Mouse (Mus musculus) midbrain, embryonic 12.5 days (tissue): ENCODE measurements around the gene Six2. TPM values are rescaled to one million over a fixed set of nuclear protein-coding genes. Genes with fewer than 3 reads are reported as not detected.
"Not testable (repeated sequence)": the region's sequence is repeated elsewhere in the genome, so short reads cannot be mapped to it uniquely, and the experiment has no call there.

ENCODE experiments used
- ATAC-seq: fragments of 200-750 bp; cut with Nextera tagmentation; 2 replicates; pipeline ENCODE4 v1.8.0; 2017; ENCODE audit warnings: low read depth, moderate TSS enrichment, moderate library complexity; ENCODE audit not compliant: low FRiP score
- H3K27ac ChIP-seq: fragments of 300-500 bp; sonication (generic); replicated peaks from 2 replicates; pipeline ENCODE4 v1.5.1; 2016; ENCODE audit warnings: mild to moderate bottlenecking
- H3K27me3 ChIP-seq: fragments of 300-500 bp; sonication (generic); 2 replicates; pipeline ENCODE4 v1.6.1; 2016; ENCODE audit warnings: mild to moderate bottlenecking
- H3K36me3 ChIP-seq: fragments of 300-500 bp; sonication (generic); 2 replicates; pipeline ENCODE4 v1.6.1; 2016
- H3K4me1 ChIP-seq: fragments of 300-500 bp; sonication (generic); 2 replicates; pipeline ENCODE4 v1.6.1; 2016
- H3K4me2 ChIP-seq: fragments of 300-500 bp; sonication (generic); replicated peaks from 2 replicates; pipeline ENCODE4 v1.6.1; 2016; ENCODE audit warnings: mild to moderate bottlenecking, moderate library complexity
- H3K4me3 ChIP-seq: fragments of 300-500 bp; sonication (generic); 2 replicates; pipeline ENCODE4 v1.5.1; 2016; ENCODE audit warnings: mild to moderate bottlenecking
- H3K9ac ChIP-seq: fragments of 300-500 bp; sonication (generic); replicated peaks from 2 replicates; pipeline ENCODE4 v1.6.1; 2016; ENCODE audit warnings: mild to moderate bottlenecking, moderate library complexity
- H3K9me3 ChIP-seq: fragments of 300-500 bp; sonication (generic); 2 replicates; pipeline ENCODE4 v1.6.1; 2016; ENCODE audit warnings: mild to moderate bottlenecking
- WGBS: fragments of 180-500 bp; shearing (Covaris S2); methylation state at CpG from one replicate; pipeline ENCODE4 v1.1.7; 2016; 5-methylcytosine and 5-hydroxymethylcytosine counted together
- polyA plus RNA-seq: library from polyadenylated mRNA; unstranded; fragments of >200 nt; fragmentation: Nextera tagmentation; extraction: Ambion mirVana; gene quantifications from 2 replicates; pipeline ENCODE4 v1.2.1, GENCODE M21; 2016

Six2 gene
- polyA plus RNA-seq, 1 experiment from 2014 or later, result 8.8 TPM

DNA sequence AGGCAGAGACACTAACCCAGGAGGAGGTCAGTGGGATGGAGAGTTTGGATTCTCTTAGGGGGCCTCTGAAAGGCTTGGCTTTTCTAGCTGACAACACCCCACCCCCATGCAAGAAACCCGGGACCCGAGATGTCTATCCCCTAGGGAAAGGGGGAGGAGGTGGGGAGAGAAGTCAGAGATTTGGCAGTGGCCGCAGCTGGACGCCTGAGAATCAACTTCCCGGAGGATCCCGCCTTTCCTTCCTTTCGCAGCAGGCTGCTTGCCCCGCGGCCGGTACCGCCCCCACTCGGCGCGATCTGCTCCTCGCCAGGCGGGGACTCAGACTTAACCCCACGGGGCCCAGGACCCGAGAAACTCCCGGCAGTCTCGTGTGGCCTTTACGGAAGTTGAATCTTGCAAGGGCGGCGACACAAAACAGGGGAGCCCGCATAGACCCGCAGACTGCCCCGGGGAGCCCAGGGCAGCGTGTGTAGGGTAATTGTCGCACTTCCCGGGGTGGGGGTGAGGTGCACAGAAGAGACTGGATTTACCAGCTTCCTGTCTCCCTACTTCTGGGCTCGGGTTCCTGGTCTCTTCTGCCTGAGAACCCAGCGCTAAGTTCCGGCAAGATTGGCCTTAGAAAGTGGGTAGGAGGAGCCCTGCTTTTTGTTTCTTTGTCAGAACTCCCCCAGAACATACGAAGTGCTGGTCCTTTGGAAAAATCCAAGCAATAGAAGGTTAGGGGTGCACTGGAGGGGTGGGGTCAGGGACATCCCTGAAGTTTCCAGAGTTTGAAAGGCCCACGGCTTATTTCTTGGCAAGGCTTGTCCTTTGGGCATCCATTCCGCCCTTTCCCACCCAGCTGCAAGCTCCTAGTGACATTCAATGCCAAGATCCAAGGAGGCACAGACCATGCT, 1.1 kb upstream of the Six2 start:
- ATAC-seq, result no peak; the same call in 1 of the 2 replicates
- H3K4me3 ChIP-seq, result peak overlapping the region; percentile 39
- no peaks in the 10 kb centered on the region for H3K9me3 ChIP-seq
- H3K4me2 ChIP-seq, result peak overlapping the region; percentile 54
- 0 out of 2 replicates have a peak overlapping the region, but pooled peaks have one; percentile 24 for H3K9ac ChIP-seq
- WGBS, result 1% methylated on average over 27 of the region's 35 CpGs
- peaks cover 29% of the 10 kb centered on the region for H3K4me1 ChIP-seq
- peaks cover 98% of the 10 kb centered on the region for H3K27me3 ChIP-seq
- H3K27ac ChIP-seq, result 0 out of 2 replicates have a peak overlapping the region, but pooled peaks have one; percentile 6
- H3K36me3 ChIP-seq, result no peaks in the 10 kb centered on the region

DNA sequence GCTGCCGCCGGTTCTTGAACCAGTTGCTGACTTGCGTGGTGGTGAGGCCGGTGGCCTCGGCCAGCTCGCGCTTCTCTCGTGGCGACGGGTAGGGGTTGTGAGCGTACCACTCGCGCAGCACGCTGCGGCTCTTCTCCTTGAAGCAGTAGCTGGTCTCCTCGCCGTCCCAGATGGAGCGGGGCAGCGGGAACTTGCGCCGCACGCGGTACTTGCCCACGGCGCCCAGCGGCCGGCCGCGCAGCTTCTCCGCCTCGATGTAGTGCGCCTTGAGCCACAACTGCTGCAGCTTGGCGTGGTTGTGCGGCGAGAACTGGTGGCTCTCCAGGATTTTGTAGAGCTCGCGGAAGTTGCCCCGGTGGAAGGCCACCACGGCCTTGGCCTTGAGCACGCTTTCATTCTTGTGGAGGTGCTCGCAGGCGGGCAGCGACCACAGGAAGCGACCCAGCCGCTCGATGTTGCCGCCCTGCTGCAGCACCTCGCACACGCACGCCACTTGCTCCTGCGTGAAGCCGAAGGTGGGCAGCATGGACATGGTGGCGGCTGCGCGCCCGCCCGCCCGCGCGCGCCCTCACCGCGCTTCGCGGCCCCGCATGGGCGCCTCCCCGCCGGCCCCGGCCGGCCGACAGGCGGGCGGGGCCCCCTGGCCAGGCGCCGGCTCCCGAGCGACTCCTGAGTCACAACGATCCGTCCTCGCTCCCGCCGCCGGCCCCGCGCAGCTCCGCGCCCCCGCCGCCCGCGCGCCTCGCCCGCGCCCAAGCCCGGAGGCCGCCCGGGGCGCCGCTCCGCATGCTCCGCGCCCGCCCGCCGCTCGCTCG, 446 bp downstream of the Six2 start:
- ATAC-seq, result no peak
- Histone ChIP-seq H3K9ac (peak overlapping the region; percentile 37), H3K4me3 (peak overlapping the region; percentile 39), H3K9me3 (no peaks in the 10 kb centered on the region), H3K36me3 (no peaks in the 10 kb centered on the region), H3K4me1 (peaks cover 29% of the 10 kb centered on the region), H3K4me2 (peak overlapping the region; percentile 54), H3K27ac (peak overlapping the region; percentile 10; the same call in 1 of the 2 replicates), H3K27me3 (peaks cover 98% of the 10 kb centered on the region)
- under 1% methylated on average over 79 of the region's 109 CpGs for WGBS

DNA sequence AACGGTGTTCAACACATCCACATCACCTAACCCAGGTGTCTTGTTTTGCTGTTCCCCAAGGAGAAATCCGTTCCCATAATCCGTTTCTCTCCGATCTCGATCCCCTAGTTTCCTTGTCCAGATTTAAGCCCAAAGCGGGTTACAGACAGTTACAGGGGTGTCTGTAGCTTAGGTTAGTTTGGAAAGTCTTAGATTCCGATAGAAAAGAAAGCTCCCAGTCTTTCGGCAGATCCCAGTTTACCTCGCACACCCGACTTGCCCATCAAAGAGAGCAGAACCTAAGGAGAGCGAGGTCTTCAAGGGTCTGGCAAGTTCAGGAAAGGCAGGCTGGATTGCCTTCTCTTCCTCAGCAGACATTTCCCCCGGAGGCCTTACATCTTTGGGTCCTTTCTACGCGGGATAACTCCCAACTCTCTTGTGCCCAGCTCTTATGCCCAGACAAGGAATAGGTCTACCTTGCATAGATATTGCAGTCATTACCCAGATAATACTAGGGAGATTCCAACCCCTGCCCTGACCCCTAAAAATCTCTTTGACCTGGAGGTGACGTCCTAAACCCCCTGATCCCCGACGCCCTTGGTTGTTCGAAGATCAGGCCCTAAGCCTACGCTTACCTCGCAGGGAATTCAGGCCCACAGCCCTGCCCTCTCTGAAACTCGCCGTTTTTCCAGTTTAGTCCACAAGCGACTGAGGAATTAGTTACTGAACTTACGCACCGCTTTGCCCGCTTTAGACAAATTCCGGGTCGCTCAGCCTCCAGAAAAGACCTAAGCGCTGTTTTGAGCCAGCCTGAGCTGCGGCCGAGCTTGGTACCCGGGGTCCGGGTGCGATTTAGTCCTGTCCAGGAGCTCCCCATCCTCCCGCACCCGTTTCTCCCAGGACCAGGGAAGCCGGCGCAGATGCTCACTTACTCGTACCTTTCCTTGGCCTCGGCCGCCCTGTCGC, 1.3 kb downstream of the Six2 start:
- peak overlapping the region; percentile 39 for H3K4me3 ChIP-seq
- H3K27ac ChIP-seq, result 0 out of 2 replicates have a peak overlapping the region, but pooled peaks have one; percentile 10
- H3K36me3 ChIP-seq, result no peaks in the 10 kb centered on the region
- ATAC-seq, result no peak
- 1% methylated on average over 42 of the region's 42 CpGs for WGBS
- H3K9me3 ChIP-seq, result no peaks in the 10 kb centered on the region
- peak overlapping the region; percentile 37; the same call in 1 of the 2 replicates for H3K9ac ChIP-seq
- H3K4me1 ChIP-seq, result peaks cover 22% of the 10 kb centered on the region
- peak overlapping the region; percentile 54 for H3K4me2 ChIP-seq
- peaks cover 98% of the 10 kb centered on the region for H3K27me3 ChIP-seq

- Histone ChIP-seq H3K27ac (no peak overlapping the region), H3K4me1 (peaks cover 22% of the 10 kb centered on the region), H3K36me3 (no peaks in the 10 kb centered on the region), H3K27me3 (peaks cover 98% of the 10 kb centered on the region), H3K4me3 (peak overlapping the region; percentile 39), H3K4me2 (no peak overlapping the region), H3K9me3 (no peaks in the 10 kb centered on the region), H3K9ac (no peak overlapping the region)
- WGBS, result 2% methylated on average over 11 of the region's 11 CpGs
- ATAC-seq, result no peak
These were observed 2.3 kb downstream of the Six2 start for GRCm38 (mm10) chr17:85685689-85686281.

DNA sequence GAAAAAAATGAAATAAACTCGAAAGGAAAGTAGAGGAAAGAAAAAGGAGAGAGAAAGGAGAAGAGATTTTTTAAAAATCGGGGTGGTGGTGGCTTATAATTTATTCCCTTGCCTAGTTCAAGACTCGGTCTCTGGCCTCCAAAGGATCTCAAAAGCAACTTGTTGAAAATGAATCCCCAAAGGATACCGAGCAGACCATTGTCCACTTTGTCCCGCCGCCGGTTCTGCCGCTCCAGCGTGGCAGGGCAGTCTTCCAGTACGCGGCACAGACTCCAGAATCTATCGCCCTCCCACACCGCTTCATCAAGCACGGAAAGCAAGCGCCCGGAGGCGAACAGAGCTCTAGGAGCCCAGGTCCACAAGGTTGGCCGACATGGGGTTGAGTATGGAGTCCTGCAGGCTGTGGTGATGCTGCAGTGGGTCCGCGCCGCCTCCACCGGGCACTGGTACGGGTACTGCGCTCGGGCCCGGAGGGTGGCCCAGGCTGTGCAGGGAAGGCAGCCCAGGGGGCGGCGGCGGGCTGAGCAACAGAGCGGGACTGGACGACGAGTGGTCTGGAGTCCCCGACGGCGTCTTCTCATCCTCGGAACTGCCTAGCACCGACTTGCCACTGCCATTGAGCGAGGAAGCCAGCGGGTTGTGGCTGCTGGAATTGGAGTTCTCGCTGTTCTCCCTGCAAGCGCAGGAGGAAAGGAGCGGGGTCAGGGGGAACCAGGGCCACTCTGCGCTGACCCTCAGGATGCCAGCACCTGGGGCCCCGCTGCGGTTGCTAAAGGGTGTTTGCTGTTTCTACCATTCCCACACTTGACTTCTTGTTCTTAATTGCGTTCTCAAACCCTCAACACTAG, 3.0 kb downstream of the Six2 start:
- Histone ChIP-seq H3K4me2 (0 out of 2 replicates have a peak overlapping the region, but pooled peaks have one; percentile 3), H3K9ac (0 out of 2 replicates have a peak overlapping the region, but pooled peaks have one; percentile 15), H3K9me3 (no peaks in the 10 kb centered on the region), H3K27ac (no peak overlapping the region), H3K36me3 (no peaks in the 10 kb centered on the region), H3K4me3 (peak overlapping the region; percentile 39), H3K4me1 (peaks cover 22% of the 10 kb centered on the region), H3K27me3 (peaks cover 98% of the 10 kb centered on the region)
- WGBS, result under 1% methylated on average over 46 of the region's 46 CpGs
- no peak for ATAC-seq

DNA sequence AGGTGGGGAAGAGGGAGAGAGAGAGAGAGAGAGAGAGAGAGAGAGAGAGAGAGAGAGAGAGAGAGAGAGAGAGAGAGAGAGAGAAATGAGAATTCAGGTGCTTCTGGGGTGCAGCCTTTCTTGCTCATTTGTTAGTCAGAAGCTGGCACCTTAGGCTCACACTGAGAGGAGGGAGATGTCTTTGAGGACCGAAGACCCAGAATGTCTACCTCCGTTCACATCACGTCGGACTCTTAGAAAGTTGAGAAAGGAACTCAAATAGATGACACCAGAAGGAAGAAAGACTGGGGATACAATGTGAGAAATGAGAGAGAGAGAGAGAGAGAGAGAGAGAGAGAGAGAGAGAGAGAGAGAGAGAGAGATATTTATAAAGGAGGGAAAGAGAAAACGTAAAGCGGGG, 3.6 kb downstream of the Six2 start:
- Histone ChIP-seq H3K27me3 (peaks cover 98% of the 10 kb centered on the region), H3K4me1 (peaks cover 26% of the 10 kb centered on the region), H3K4me3 (peak overlapping the region; percentile 9; the same call in 1 of the 2 replicates)
- H3K4me2 ChIP-seq, H3K27ac ChIP-seq, ATAC-seq, H3K9ac ChIP-seq, H3K36me3 ChIP-seq, H3K9me3 ChIP-seq: not testable (repeated sequence)
- WGBS, result 2% methylated on average over 6 of the region's 6 CpGs

DNA sequence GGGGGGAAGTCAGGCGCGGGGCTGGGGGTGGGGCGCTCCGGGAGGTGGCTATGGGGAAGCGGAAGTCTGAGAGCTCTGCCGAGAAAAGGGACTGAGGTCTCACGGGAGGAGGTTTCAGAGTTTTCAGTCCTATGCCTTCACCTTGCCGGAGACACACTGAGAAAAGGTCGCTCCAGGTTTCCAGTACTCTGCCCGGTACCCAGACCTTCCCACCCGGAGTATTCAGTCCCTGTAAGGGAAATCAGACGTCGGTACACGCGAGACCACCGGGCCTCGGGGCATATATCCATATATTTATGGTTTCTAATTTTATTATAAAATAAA, 4.1 kb downstream of the Six2 start:
- H3K4me2 ChIP-seq, result no peak overlapping the region

GRCm38 (mm10) chr17:85683111-85683983, 4.7 kb downstream of the Six2 start:
- no peak for ATAC-seq
- no peaks in the 10 kb centered on the region for H3K36me3 ChIP-seq
- H3K27me3 ChIP-seq, result peaks cover 98% of the 10 kb centered on the region
- WGBS, result 3% methylated on average over 25 of the region's 25 CpGs
- no peaks in the 10 kb centered on the region for H3K9me3 ChIP-seq
- peaks cover 17% of the 10 kb centered on the region for H3K4me1 ChIP-seq
- H3K27ac ChIP-seq, result no peak overlapping the region
- peak overlapping the region; percentile 2; the same call in 1 of the 2 replicates for H3K4me2 ChIP-seq
- H3K9ac ChIP-seq, result no peak overlapping the region
- H3K4me3 ChIP-seq, result no peak overlapping the region

More for the DNA sequence above, 4.1 kb downstream of the Six2 start:
- H3K36me3 ChIP-seq, result no peaks in the 10 kb centered on the region
- WGBS, result under 1% methylated on average over 16 of the region's 17 CpGs
- H3K9me3 ChIP-seq, result no peaks in the 10 kb centered on the region
- H3K4me1 ChIP-seq, result peaks cover 23% of the 10 kb centered on the region
- H3K27me3 ChIP-seq, result peaks cover 98% of the 10 kb centered on the region
- ATAC-seq, result no peak
- H3K4me3 ChIP-seq, result peak overlapping the region; percentile 9; the same call in 1 of the 2 replicates
- H3K27ac ChIP-seq, result no peak overlapping the region
- no peak overlapping the region for H3K9ac ChIP-seq

DNA sequence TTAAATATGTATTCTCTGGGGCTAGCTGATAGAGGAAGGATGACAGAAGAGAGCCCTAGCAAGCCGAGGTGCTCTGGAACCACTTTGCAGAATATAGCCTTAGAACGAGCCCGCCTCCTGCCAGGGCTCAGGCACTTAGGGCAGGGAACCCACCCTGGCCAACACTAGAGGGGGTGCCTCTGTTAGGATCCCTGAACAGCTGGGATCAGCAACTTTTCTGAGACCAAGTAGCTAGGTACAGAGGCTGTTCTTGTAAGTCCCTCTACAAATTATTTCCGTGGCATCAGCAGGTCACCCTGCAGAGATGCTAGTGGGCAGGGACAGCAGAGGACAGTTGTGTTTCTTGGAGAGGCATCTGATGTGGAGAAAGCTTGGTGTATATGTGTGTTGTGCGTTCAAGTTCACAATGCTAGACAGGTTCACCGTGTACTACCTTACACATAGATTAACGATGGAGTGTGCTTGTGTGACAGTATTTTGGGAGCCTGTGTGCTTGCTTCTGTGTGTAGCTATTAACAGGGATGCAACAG, 5.8 kb downstream of the Six2 start:
- H3K4me2 ChIP-seq, result no peak overlapping the region
- ATAC-seq, result no peak

More for the DNA sequence above, 5.8 kb downstream of the Six2 start:
- no peak overlapping the region for H3K9ac ChIP-seq
- no peak overlapping the region for H3K27ac ChIP-seq
- no peaks in the 10 kb centered on the region for H3K9me3 ChIP-seq
- peaks cover 99% of the 10 kb centered on the region for H3K27me3 ChIP-seq
- 7% methylated on average over 7 of the region's 7 CpGs for WGBS
- H3K36me3 ChIP-seq, result no peaks in the 10 kb centered on the region
- peaks cover 6% of the 10 kb centered on the region for H3K4me1 ChIP-seq
- H3K4me3 ChIP-seq, result no peak overlapping the region
